Mouse (Mus musculus) liver, adult 2 months (tissue): ENCODE data around the gene Bcas3.

Source experiments
- CTCF ChIP-seq: fragments of 200-500 bp; IDR thresholded peaks from 2 replicates; pipeline ENCODE4 v1.5.1; 2011; ENCODE audit warnings: low read depth, low read length, control low read depth
- POLR2A ChIP-seq: fragments of 200-500 bp; IDR thresholded peaks from 2 replicates; pipeline ENCODE4 v1.6.1; 2011; ENCODE audit warnings: low read length, control low read depth; ENCODE audit not compliant: insufficient read depth; ENCODE audit errors: extremely low read depth

- TF ChIP-seq POLR2A (no peak), CTCF (peak; percentile 92)
These were observed 470.2 kb downstream of the Bcas3 start for GRCm38 (mm10) chr11:85823181-85823580.
